Mouse (Mus musculus): ENCODE results near the gene Igsf8.
A peak's percentile ranks its signal among the peaks of the same experiment; 100 is the strongest.
"Not testable (repeated sequence)": the region's sequence is repeated elsewhere in the genome, so short reads cannot be mapped to it uniquely, and the experiment has no call there.

Gene Igsf8

GRCm38 (mm10) chr1:172261477-172262078 lies at the start of gene Igsf8:
Gene Igsf8 (plus strand): TSS chr1:172261641.
- DNase-seq = no peak

- DNase-seq = no peak
Observed at GRCm38 (mm10) chr1:172212776-172213175, 48.7 kb upstream of the Igsf8 start.

GRCm38 (mm10) chr1:172213771-172214170 lies 47.7 kb upstream of the Igsf8 start:
- DNase-seq = no peak

- no peak for DNase-seq
Observed at GRCm38 (mm10) chr1:172214748-172215147, 46.7 kb upstream of the Igsf8 start.

- peak; percentile 95 to 96 for DNase-seq
Observed at GRCm38 (mm10) chr1:172217148-172217547, 44.3 kb upstream of the Igsf8 start.

GRCm38 (mm10) chr1:172218164-172218910 lies 43.1 kb upstream of the Igsf8 start:
- no peak for DNase-seq

- no peak for DNase-seq
Observed at GRCm38 (mm10) chr1:172219451-172220406, 41.7 kb upstream of the Igsf8 start, which contains the start of gene Casq1. Gene Casq1 (minus strand): TSS chr1:172219868.

GRCm38 (mm10) chr1:172220414-172220813 lies 41.0 kb upstream of the Igsf8 start:
- DNase-seq = no peak

- DNase-seq = no peak
Observed at GRCm38 (mm10) chr1:172221297-172222063, 40.0 kb upstream of the Igsf8 start.

- no peak for DNase-seq
Observed at GRCm38 (mm10) chr1:172228209-172228608, 33.2 kb upstream of the Igsf8 start.

- DNase-seq = no peak
Observed at GRCm38 (mm10) chr1:172229215-172229614, 32.2 kb upstream of the Igsf8 start.

- DNase-seq = no peak
Observed at GRCm38 (mm10) chr1:172240945-172241708, 20.3 kb upstream of the Igsf8 start.

GRCm38 (mm10) chr1:172242401-172242800 lies 19.0 kb upstream of the Igsf8 start:
- no peak for DNase-seq

GRCm38 (mm10) chr1:172243547-172244205 lies 17.8 kb upstream of the Igsf8 start:
- no peak for DNase-seq

GRCm38 (mm10) chr1:172244645-172245044 lies 16.8 kb upstream of the Igsf8 start:
- not testable (repeated sequence) for DNase-seq

GRCm38 (mm10) chr1:172247216-172247615 lies 14.2 kb upstream of the Igsf8 start:
- no peak for DNase-seq

- DNase-seq = peak; percentile 31 to 32
Observed at GRCm38 (mm10) chr1:172247679-172248078, 13.8 kb upstream of the Igsf8 start.

GRCm38 (mm10) chr1:172258314-172258713 lies 3.1 kb upstream of the Igsf8 start, which contains the start of gene Atp1a4:
Gene Atp1a4 (minus strand): TSS chr1:172258414.
- DNase-seq = no peak

GRCm38 (mm10) chr1:172271208-172271607 lies 9.8 kb downstream of the Igsf8 start:
- DNase-seq = no peak

GRCm38 (mm10) chr1:172271765-172272164 lies 10.3 kb downstream of the Igsf8 start:
- DNase-seq = no peak

- DNase-seq = no peak
Observed at GRCm38 (mm10) chr1:172273386-172273785, 11.9 kb downstream of the Igsf8 start.
